Mouse (Mus musculus) stomach, embryonic 14.5 days (tissue): ENCODE measurements around the gene Magohb. TPM values are rescaled to one million over a fixed set of nuclear protein-coding genes. Genes with fewer than 3 reads are reported as not detected.

Source experiments
- ATAC-seq: fragments of 200-750 bp; cut with Nextera tagmentation; 2 replicates; pipeline ENCODE4 v1.8.0; 2017; ENCODE audit warnings: low read depth, moderate TSS enrichment; ENCODE audit not compliant: insufficient number of reproducible peaks, insufficient read depth, low FRiP score
- H3K27ac ChIP-seq: fragments of 300-500 bp; sonication (generic); 2 replicates; pipeline ENCODE4 v1.5.1; 2014; ENCODE audit warnings: mild to moderate bottlenecking, low read length, moderate library complexity, mixed read lengths
- H3K27me3 ChIP-seq: fragments of 300-500 bp; sonication (generic); 2 replicates; pipeline ENCODE4 v1.6.1; 2014; ENCODE audit warnings: low read length, control low read depth, mixed read lengths; ENCODE audit not compliant: control insufficient read depth, insufficient read depth
- H3K36me3 ChIP-seq: fragments of 300-500 bp; sonication (generic); 2 replicates; pipeline ENCODE4 v1.6.1; 2014; ENCODE audit warnings: mild to moderate bottlenecking, control low read depth, low read length, moderate library complexity, mixed read lengths; ENCODE audit not compliant: control insufficient read depth, insufficient read depth
- H3K4me1 ChIP-seq: fragments of 300-500 bp; sonication (generic); 2 replicates; pipeline ENCODE4 v1.6.1; 2014; ENCODE audit warnings: low read length, control low read depth, mixed read lengths; ENCODE audit not compliant: control insufficient read depth, insufficient read depth
- H3K4me2 ChIP-seq: fragments of 300-500 bp; sonication (generic); replicated peaks from 2 replicates; pipeline ENCODE4 v1.6.1; 2014; ENCODE audit warnings: low read depth, low read length, control low read depth
- H3K4me3 ChIP-seq: fragments of 300-500 bp; sonication (generic); 2 replicates; pipeline ENCODE4 v1.5.1; 2014; ENCODE audit warnings: low read depth, low read length, control low read depth
- H3K9ac ChIP-seq: fragments of 300-500 bp; sonication (generic); replicated peaks from 2 replicates; pipeline ENCODE4 v1.6.1; 2014; ENCODE audit warnings: low read depth, mild to moderate bottlenecking, control low read depth, low read length, moderate library complexity, mixed read lengths
- H3K9me3 ChIP-seq: fragments of 300-500 bp; sonication (generic); 2 replicates; pipeline ENCODE4 v1.6.1; 2016; ENCODE audit warnings: low read depth, low read length, control low read depth; ENCODE audit not compliant: control insufficient read depth
- WGBS: fragments of 180-500 bp; shearing (Covaris S2); extraction: QIAGEN DNeasy Blood & Tissue Kit; methylation state at CpG from one replicate; pipeline ENCODE4 v1.1.7; 2014; 5-methylcytosine and 5-hydroxymethylcytosine counted together
- polyA plus RNA-seq: library from polyadenylated mRNA; unstranded; fragments of >200 nt; fragmentation: Nextera tagmentation; extraction: Ambion mirVana; gene quantifications from 2 replicates; pipeline ENCODE4 v1.2.1, GENCODE M21; 2014

The Magohb gene
- 63.1 and 67.7 TPM in 2 replicates for polyA plus RNA-seq

DNA sequence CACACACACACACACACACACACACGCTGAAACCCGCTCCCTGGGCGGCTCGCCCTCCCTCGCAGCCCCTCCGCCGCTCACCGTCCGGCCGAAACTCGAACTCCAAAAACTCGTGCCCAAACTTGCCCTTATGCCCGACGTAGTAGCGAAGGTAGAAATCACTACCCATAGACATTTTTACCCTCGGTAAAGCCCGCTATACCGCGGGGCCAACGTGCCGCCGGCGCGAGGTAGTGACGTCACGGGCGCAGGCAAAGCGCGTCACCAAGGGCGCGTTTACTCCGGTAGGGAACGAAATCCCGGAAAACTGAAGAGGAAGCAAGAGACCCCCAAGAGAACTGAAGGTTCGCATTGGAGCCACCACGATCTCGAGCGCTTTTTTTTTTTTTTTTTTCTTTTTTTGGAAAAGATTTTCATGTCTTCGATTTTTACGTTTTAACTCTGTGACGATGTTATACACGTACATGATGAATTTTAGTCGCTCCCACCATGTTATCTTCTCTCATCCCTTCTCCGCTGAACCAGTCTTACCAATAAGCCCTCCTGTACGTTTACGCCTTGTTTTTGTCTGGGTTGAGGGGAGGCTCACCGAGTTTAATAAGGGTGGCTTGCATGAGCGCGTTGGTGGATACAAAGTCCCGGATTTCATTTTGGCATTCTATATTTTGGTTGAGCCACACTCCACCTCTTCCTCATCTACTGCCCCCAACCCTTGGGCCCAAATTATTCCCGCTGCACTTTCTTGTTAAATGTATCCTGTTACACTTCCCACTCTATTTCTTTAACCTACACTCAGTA, at the start of gene Magohb:
Gene Magohb, minus strand, starts transcription at position 254 of the 798 bp plus-strand sequence.
- ATAC-seq: peak; percentile 80
- no peaks in the 10 kb centered on the region for H3K9me3 ChIP-seq
- WGBS: 1% methylated on average over 51 of the region's 51 CpGs
- H3K36me3 ChIP-seq: 0 out of 2 replicates have a peak, but pooled peaks cover 1% of the 10 kb centered on the region
- peak within 1 kb of the TSS; percentile 72 for H3K27ac ChIP-seq
- peak within 1 kb of the TSS; percentile 60 for H3K4me3 ChIP-seq
- H3K4me2 ChIP-seq: peak within 1 kb of the TSS; percentile 49
- peaks cover 7% of the 10 kb centered on the region; the same call in 1 of the 2 replicates for H3K4me1 ChIP-seq
- H3K9ac ChIP-seq: peak within 1 kb of the TSS; percentile 62
- H3K27me3 ChIP-seq: no peaks in the 10 kb centered on the region

DNA sequence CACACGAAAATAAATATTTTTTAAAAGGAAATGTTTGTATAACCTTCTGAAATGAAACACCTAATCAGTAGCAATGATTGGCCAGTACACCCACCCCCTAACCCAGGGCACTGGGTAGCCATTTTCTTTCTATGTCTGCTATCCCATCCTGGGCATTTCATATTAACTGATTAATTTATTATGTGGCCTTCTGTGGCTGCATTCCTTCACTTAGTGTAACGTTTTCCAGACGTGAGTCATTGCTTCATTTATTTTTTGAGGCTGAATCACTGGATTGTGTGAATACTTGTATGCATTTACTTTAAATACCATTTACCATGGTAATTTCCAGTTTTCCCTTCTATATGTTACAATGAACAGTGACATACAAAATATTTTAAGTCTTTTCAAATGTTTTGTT, 47.0 kb upstream of the Magohb start:
- no peaks in the 10 kb centered on the region for H3K36me3 ChIP-seq
- no peaks in the 10 kb centered on the region for H3K4me1 ChIP-seq
- no peak overlapping the region for H3K9ac ChIP-seq
- 55% methylated on average over 3 of the region's 3 CpGs for WGBS
- H3K4me3 ChIP-seq: no peak overlapping the region
- no peak overlapping the region for H3K27ac ChIP-seq
- H3K27me3 ChIP-seq: no peaks in the 10 kb centered on the region
- no peak for ATAC-seq
- no peaks in the 10 kb centered on the region for H3K9me3 ChIP-seq
- H3K4me2 ChIP-seq: no peak overlapping the region

DNA sequence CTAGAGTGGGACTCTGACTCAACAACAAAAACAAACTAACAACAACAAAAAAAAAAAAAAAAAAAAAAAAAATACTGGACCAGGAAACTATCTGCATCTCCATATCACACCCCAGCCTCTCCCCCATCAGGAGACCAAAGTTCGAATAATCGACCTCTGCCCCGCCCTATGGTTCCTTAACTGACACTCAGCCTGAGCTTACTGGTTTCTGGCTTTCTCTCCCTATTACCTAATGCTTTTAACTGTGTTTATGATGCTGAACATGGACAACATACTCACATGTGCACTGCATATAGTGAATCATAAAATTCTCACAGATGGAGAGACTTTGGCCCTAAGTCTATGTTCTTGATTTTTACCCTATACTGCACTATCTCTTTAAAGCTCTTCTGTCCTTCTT, 46.3 kb upstream of the Magohb start:
- WGBS: 83% methylated on average over 3 of the region's 3 CpGs
- ATAC-seq: no peak

DNA sequence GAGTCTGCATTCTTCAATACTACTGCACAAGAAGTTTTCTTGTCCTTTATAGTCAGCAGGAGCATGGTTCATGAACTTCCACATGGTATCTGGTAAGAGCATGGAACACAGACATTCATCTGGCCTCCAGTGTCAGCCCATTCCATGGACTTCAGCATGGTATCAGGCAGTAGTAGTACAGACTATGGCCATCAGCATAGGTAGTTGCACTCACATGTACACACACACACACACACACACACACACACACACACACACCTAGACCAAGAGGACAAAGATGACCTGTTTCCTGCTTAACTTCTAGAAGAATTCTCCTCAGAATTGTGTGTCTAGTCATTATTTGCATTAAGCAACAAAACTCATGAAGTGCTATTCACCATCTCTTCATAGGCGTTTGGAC, 45.7 kb upstream of the Magohb start:
- Histone ChIP-seq H3K4me1 (no peaks in the 10 kb centered on the region), H3K4me2 (no peak overlapping the region), H3K27me3 (no peaks in the 10 kb centered on the region), H3K27ac (no peak overlapping the region), H3K4me3 (no peak overlapping the region), H3K36me3 (no peaks in the 10 kb centered on the region), H3K9ac (no peak overlapping the region), H3K9me3 (no peaks in the 10 kb centered on the region)
- WGBS: 74% methylated on average over 1 of the region's 1 CpGs
- no peak for ATAC-seq

More for the DNA sequence above, 46.3 kb upstream of the Magohb start:
- Histone ChIP-seq H3K4me2 (no peak overlapping the region), H3K36me3 (no peaks in the 10 kb centered on the region), H3K9me3 (no peaks in the 10 kb centered on the region), H3K27me3 (no peaks in the 10 kb centered on the region), H3K9ac (no peak overlapping the region), H3K4me1 (no peaks in the 10 kb centered on the region), H3K27ac (no peak overlapping the region), H3K4me3 (no peak overlapping the region)

GRCm38 (mm10) chr6:131327076-131327475, 34.0 kb upstream of the Magohb start:
- no peak overlapping the region for H3K4me3 ChIP-seq
- no peak for ATAC-seq
- H3K27ac ChIP-seq: no peak overlapping the region
- WGBS: 86% methylated on average over 2 of the region's 2 CpGs
- H3K27me3 ChIP-seq: no peaks in the 10 kb centered on the region
- no peak overlapping the region for H3K4me2 ChIP-seq
- no peaks in the 10 kb centered on the region for H3K4me1 ChIP-seq
- H3K36me3 ChIP-seq: no peaks in the 10 kb centered on the region
- no peaks in the 10 kb centered on the region for H3K9me3 ChIP-seq
- no peak overlapping the region for H3K9ac ChIP-seq

- Histone ChIP-seq H3K4me2 (no peak overlapping the region), H3K9me3 (no peaks in the 10 kb centered on the region), H3K27ac (no peak overlapping the region), H3K27me3 (no peaks in the 10 kb centered on the region), H3K4me1 (no peaks in the 10 kb centered on the region), H3K9ac (no peak overlapping the region), H3K36me3 (no peaks in the 10 kb centered on the region), H3K4me3 (no peak overlapping the region)
- 62% methylated on average over 3 of the region's 3 CpGs for WGBS
- ATAC-seq: no peak
Measured at GRCm38 (mm10) chr6:131321854-131322639, 29.0 kb upstream of the Magohb start.

- Histone ChIP-seq H3K4me2 (no peak overlapping the region), H3K4me3 (no peak overlapping the region), H3K9ac (no peak overlapping the region), H3K4me1 (peaks cover 4% of the 10 kb centered on the region; the same call in 1 of the 2 replicates), H3K9me3 (no peaks in the 10 kb centered on the region), H3K27ac (peak overlapping the region; percentile 44; the same call in 1 of the 2 replicates), H3K27me3 (no peaks in the 10 kb centered on the region), H3K36me3 (no peaks in the 10 kb centered on the region)
- 69% methylated on average over 7 of the region's 7 CpGs for WGBS
- peak; percentile 89 for ATAC-seq
Measured at GRCm38 (mm10) chr6:131316155-131317101, 23.4 kb upstream of the Magohb start.

DNA sequence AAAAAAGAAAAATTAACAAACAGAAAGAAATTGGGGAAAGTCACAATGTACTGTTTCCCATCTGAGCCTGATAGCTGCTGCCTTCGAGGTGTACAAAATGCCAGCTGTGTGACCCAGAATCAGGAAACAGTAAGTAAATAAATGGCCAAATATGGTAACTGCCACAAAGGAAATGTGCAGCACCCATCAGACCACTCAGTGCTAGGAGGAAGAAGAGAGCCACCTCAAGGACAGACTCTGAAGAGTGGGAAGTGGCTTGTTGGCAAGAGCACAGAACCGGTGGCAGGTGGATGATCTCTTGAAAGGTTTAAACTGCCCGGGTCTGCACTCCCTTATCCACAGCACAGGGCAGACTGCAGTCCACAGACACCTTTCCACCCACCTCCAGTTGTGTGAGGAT, 15.0 kb upstream of the Magohb start:
- H3K4me1 ChIP-seq: no peaks in the 10 kb centered on the region
- no peaks in the 10 kb centered on the region for H3K27me3 ChIP-seq
- no peak for ATAC-seq
- H3K4me3 ChIP-seq: no peak overlapping the region
- H3K9me3 ChIP-seq: no peaks in the 10 kb centered on the region
- 53% methylated on average over 3 of the region's 3 CpGs for WGBS
- no peak overlapping the region for H3K4me2 ChIP-seq
- H3K9ac ChIP-seq: no peak overlapping the region
- no peaks in the 10 kb centered on the region for H3K36me3 ChIP-seq
- no peak overlapping the region for H3K27ac ChIP-seq
